Mouse (Mus musculus) cerebellum, adult 8-10 months (tissue): ENCODE data around the gene Slc25a5.
"Not testable (repeated sequence)": the region's sequence is repeated elsewhere in the genome, so short reads cannot be mapped to it uniquely, and the experiment has no call there.

Source experiments
- DNase-seq: peaks from one replicate; pipeline ENCODE4 v3.0.0; 2022

Gene Slc25a5

DNA sequence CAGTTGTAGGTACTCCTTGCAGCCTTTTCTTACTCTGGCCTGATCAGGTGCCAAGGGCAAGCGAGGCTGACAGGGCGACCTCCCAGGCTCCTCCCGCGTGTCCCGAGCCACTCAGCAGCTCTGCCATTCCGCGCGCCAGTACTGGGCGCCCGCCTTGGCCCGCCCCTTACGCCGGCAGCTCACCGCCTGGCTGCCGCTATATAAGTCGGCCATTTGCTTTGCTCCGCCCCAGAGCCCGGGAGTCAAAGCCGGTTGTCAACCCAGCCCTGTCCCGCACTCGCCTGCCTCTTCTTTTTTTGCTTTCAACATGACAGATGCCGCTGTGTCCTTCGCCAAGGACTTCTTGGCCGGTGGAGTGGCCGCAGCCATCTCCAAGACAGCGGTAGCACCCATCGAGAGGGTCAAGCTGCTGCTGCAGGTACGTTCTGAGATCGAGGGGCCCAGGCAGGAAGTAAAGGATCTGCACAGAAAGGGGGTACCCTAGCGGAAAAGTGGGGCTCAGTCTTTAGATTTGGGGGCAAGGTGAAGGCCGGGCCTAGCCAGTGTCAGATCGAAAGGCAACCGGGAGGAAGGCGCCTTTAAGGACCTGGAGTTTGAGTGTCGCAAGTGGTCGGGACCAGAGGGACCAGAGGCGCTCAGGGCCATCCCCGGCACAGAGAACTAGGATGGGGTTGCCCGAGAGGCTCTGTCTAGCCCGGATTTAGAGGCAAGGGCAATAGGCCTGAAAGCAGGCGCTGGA, at the start of gene Slc25a5:
Gene Slc25a5 (plus strand): TSS at position 228 of the 739 bp plus-strand sequence.
- peak; percentile 78 for DNase-seq

DNA sequence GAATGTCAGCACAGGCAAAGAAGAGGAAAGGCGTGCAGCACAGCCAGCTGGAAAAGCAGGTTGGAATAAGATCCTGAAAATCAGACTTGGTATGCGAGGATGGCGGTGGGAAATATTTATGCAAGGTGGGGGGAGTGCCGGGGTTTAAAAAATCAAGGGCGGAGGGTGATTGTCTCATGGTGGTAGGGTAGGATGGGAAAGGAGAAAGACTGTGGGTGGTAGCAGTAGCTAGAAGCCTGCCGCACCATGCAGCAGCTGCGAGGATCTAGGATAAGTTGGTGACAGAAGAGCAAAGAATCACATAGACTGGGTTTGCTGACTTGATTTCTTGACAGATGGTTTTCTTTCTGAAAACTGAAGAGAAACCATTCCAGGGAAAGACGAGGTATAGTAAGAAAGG, 48.7 kb upstream of the Slc25a5 start:
- DNase-seq, result no peak

DNA sequence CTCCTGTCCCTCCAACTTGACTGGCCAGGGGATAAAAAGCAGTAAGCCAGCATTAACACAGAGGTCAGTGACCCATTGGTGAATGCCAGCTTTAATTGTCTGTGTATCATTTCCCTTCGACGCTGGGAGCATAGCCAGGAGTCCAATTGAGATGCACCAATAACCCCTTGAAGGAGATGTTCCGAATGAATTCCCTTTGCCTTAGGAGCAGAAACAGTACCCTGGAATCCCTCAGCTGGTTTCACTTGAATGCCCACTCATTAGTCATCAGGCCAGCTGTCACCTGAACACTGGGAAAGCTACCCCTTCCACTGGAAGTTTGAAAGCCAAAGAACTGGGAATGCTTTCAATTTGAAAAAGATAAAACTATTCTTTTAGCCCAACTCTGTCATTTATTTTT, 46.9 kb upstream of the Slc25a5 start:
- DNase-seq, result no peak

DNA sequence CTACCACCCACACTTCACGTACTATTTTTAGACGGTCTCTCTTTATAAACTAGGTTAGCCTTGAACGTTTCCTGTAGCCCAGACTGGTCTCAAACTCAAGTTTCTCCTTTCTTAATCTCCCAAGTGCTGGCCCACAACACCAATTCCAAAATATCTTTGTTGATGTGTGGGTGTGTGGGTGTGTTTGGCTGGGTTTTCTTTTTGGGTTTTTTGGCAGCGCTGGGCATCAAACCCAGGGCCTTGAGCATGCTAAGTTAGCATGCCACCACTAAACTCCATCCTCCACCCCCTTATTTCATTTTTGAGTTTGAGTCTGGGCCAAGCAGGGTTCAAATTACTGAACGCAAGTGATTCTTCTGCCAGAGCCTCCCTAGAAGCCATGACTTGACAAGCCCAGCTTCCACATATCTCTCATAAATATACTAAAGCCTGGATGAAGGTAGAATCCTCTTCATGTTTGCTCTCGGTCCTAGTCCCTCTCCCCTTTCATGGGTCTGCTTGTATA, 46.1 kb upstream of the Slc25a5 start:
- no peak for DNase-seq

DNA sequence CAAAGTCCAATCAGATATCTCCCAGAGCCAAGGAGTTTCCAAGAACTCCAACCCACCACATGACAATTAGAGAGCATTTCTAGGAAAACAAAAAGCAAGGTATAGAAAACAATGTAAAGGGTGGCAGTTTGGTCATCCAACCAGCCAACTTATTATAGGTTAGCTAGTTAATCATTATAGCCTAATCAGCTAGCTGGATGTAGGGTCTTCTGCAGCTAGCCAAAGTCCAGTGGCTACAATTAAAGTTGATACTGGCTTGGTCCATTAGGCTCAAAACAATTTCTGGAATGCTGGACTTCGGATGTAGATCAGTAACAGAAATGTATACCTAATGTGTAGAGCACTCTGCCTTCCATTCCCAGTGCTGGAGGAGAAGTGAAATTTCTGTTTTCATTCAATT, 44.9 kb upstream of the Slc25a5 start:
- no peak for DNase-seq

DNA sequence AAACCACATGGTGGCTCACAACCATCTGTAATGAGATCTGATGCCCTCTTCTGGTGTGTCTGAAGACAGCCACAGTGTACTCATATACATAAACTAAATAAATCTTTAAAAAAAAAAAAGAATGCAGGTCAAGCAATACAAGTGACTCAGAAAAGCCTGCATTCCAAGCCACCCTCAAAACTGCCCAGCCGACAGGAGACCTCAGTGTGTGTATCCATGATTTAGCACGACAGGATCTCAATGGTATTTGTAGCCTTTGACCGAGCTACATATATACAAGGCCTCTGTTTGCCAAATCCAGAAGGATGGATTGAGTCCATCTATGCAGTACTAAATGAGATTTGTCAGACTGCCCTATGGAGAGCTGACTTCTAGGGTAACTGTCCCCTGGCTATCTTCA, 42.9 kb upstream of the Slc25a5 start:
- no peak for DNase-seq

DNA sequence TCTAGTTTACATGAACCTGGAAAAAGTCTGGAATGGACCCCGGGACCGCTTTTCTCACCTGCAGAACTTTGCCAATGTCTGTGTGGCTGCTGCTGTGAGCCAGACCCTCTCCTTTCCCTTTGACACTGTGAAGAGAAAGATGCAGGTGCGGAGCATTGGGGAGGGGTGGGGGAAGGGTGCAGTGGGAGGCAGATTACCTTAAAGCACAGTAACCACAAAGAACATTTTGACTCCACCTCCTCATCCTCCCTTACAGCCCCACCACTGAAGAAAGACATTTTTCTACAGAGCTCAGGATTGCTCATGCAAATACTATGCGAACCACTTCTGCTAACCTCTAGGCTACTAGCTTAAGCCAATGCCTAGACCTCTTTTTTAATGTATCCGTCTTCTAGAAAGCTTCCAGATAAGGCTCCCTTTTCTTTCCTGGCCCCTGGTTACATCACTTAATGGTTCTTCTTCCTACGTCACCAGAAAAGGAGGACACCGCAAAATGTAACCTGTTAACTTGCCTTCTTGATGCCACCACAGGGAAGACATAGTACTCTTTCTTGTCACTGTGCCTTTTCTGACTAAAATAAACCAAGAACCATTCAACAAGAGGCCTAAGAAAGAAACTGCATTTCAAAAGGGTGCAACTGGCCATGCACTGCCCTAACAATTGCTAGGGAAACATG, 37.5 kb upstream of the Slc25a5 start:
- DNase-seq, result no peak

DNA sequence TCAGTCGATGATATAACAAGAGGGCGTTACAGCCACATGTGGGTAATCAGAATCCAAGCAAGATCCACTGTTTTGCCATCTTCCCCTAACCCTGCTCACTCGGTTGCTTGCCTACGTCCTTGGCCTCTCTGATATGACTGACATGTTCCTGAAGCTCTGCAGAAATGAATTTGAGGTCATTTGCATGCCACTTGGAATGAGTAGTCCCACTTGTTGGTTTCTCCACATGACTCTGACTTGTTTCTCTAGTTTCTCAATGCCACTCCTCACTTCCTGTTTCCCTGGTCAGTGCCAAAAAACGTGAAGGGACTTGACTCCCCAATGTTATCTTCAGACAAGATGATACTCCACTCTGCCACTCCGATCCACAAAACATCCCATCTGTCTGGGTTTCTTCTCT, 36.9 kb upstream of the Slc25a5 start:
- no peak for DNase-seq

DNA sequence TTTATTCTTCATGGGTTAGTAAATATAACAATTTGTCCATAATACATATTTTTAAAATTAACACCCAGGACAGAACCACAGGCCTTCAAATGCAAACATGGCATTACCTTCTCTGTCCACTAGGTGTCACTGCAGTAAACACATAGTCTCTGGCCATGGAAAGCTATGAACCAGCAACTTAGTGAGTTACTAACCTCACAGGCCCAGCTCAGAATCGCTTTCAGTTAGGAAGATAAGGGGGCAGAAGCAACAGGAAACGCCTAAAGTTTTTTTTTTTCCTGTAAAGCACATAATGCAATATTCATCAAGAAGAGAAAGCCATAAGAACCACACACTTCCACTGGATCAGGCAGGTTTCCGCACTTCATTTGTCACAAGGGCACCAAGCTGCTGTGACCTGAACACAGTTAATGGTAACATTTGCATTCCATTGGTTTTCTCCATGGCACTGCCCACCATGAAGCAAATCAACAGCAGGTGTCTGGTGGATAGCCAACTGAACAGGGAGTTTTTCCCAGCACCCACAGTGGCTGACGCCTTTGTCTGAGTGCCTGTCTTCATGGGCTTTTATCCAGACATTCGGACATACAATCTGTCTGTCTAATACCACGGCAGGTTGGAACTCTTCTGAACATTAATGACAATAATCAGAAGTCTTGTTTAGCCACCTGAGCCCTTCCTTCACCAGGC, 34.4 kb upstream of the Slc25a5 start:
- DNase-seq, result peak; percentile 55

DNA sequence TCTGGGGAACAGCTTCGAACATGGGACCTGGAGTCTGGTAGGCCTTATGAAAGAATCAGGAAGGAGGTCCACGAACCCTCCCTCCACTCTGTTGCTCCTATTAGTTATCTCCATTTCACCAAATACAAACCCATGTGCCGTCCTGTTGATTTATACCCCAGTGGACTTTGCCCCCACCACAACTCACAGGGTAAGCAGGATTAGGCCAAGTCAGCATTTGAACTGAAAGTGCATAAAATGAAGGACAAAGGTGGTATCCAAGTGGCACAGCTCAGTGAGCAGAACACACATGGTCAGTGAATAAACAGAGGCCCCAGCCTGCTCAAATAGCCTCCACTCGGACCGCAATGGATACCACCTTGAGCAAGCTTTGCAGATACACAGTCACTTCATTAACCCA, 33.2 kb upstream of the Slc25a5 start:
- no peak for DNase-seq

DNA sequence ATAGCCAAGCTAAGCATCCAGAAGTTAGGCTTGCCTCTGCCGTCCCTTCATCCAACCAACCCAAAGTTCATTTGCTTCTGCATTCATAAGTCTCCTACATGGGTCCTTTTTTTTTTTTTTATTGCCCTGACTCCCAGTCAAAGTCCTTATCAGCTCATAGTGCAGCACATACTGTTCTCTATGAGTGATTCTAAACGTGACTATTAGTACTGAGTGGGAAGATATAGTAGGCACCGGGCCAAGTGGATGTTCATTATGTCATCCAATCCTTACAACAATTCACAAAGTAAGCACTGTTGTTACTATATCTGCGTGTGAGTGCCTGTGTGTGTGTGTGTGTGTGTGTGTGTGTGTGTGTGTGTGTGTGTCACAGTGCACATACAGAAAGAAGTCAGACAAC, 32.6 kb upstream of the Slc25a5 start:
- DNase-seq, result no peak

DNA sequence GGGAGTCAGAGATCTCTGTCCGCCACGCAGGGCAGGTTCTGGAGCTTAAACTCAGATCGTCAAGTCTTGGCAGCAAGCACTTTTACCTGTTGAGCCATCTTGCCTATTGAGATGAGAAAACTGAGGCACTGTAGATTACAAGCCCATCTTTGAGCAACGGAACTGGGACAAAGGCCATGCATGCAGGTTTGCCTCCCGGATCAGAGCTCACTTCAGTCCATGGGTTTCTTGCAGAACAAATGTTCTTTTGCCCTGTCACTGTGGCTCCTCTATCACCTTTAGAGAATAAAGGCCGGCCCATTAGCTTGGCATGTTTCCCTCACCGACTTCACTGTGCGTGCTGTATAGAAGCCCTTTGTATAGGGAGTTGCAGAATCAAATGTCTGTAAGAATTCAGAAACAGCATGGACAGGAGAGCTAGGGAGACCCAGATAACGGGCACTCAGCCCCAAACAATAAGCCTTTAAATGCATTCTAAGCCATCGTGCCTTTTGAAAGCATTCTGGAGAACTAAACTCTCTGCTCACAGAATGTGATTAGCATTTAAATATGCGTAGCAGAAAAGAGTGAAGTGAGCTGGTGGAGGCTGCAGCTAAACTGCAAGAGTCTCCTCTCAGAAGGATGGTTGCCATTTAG, 32.0 kb upstream of the Slc25a5 start:
- no peak for DNase-seq

DNA sequence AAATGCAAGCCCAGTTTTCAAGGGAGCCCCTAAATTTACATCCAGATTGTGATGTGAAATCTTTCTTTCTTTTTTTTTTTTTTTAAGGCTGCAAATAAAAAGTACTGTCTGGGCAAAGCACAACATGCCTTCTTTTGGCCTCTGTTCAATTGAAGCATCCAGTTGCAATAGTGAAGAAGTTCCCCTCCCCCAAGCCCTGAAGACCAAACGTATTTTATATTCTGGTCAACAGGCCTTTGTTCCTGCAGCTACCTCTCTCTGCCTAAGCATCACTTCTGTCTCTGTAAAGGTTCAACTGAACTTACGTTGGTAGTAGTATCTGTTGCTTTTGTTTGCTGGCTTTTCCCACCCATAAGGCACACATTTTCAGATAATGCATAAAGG, 31.5 kb upstream of the Slc25a5 start:
- DNase-seq, result no peak

DNA sequence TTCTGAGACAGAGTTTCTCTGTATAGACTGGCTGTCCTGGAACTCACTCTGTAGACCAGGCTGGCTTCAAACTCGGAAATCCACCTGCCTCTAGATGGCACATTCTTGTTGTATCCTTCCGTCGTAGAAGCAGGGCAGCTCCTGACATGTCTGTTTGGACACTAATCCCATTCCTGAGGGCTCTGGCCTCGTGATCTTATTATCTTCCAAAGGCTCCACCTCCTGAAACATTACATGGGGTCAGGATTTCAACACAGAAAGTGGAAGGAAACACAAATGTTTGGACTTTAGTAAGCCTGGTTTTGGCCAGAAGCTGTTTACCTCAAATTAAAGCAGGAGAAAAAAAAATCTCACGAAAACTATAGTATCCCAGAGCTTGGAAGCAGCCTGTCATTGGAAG, 28.1 kb upstream of the Slc25a5 start:
- no peak for DNase-seq

DNA sequence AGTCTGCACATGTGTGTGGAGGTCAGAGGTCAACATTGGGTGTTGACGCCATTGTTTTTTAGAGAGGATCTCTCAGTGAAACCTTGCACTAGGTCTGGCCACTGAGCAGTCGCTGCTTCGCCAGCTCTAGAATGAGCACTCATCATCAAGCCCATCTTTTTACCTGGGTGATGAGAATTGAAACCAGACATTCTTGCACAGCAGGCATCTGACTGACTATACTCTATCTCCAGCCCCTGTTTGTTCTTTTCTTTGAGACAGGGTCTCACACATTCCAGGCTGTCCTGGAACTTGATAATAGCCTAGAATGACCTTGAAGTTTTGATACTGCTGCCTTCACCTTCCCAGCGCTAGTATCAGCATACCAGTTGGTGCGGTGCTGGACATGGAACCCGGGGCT, 22.9 kb upstream of the Slc25a5 start:
- no peak for DNase-seq

DNA sequence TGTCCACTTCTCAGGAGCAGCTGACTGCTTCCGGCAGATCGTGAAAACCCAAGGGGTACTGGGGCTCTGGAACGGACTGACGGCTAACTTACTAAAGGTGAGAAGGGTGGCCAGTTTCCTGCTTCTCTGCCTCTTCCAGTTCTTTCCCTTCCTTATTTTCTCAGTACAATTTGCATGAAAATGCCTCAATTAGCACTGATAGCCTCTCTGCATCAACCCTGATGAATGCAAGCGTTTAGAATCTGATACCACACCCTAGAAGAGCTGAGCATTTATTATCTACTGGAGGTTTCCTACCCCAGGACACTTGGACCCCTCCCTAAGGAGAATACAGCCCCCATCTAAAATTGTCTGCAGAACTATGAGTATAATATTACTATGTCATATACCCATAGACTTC, 19.9 kb upstream of the Slc25a5 start:
- DNase-seq, result no peak

DNA sequence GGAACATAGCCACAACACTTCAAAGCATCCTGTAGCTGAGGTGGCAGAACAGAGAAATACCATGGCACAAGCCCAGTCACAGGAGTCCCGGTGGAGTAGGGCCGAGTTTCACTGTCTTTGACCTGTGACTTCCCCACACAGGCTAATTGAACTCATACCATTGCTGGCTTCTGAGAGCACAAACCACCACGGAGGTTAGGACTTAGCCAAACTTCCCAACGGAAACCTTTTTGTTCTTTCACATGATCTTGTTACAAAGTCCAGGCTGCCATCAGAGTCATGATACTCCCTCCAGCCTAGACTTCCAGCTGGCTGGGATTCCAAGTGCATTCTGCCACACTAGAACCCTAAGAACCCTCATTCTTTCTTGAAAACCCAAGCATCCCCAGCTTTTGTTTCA, 17.8 kb upstream of the Slc25a5 start:
- no peak for DNase-seq

DNA sequence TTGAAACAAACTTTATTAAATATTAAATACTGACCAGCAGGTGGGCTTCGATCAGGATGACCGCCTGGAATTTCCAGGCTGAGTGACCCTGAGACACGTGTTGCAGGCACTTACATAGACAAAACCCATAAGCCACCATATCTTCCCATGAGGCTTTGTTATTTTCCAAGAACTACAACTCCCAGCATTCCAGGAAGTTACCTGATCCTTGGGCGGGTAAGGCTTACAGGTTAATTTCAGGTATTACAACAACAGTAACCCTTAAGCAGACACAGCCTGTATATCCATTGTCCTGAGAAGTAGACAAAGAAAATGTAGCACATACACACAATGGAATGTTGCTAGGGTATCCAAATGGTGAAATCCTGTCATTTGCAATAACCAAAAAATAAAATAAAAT, 6.1 kb upstream of the Slc25a5 start:
- DNase-seq, result no peak

DNA sequence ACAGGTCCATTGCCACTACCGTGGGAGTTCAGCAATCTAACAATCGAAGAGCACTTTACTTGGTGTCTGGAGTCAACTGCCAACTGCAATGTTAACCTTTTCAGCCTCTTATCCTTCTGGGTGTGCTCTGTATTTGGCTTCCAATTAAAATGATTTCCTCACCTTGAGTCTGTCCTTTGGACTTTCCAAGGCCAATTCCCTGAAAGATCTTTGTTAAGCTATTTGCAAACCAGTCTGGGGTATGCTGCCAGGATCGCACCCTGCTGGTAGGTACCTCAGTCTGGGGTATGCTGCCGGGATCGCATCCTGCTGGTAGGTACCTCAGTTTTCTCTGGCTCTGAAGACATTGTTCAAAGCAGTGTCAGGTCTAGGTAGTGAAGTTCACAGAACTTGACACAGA, 880 bp upstream of the Slc25a5 start:
- no peak for DNase-seq

DNA sequence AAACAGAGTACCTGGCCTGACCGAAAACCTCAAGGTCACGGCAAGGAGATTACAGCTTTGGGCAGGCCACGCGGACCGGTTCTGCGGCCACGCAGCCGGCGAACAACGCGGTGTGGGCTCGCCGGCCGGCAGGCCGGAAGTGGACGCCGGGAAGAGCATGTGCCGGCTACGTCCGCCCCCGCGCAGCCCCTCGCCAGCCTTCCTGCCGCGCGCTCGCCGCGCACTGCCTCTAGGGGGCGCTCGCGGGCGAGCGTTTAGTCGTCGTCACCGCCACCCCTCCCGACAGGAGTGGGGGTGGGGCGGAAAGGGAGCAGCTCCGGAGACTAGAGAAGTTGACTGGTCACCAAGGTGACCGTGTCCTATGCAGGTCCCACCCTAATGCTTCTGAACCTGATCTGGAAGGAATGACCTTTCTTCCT, 721 bp downstream of the Slc25a5 start:
- peak; percentile 78 for DNase-seq

DNA sequence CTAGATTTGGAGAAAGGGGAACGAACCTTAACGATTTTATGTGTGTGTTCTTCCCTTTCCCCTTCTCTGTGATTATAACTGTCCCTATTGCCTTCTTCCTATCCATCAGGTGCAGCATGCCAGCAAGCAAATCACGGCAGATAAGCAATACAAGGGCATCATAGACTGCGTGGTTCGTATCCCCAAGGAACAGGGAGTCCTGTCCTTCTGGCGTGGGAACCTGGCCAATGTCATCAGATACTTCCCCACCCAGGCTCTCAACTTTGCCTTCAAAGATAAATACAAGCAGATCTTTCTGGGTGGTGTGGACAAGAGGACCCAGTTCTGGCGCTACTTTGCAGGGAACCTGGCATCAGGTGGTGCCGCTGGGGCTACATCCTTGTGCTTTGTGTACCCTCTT, 1.3 kb downstream of the Slc25a5 start:
- DNase-seq, result not testable (repeated sequence)

DNA sequence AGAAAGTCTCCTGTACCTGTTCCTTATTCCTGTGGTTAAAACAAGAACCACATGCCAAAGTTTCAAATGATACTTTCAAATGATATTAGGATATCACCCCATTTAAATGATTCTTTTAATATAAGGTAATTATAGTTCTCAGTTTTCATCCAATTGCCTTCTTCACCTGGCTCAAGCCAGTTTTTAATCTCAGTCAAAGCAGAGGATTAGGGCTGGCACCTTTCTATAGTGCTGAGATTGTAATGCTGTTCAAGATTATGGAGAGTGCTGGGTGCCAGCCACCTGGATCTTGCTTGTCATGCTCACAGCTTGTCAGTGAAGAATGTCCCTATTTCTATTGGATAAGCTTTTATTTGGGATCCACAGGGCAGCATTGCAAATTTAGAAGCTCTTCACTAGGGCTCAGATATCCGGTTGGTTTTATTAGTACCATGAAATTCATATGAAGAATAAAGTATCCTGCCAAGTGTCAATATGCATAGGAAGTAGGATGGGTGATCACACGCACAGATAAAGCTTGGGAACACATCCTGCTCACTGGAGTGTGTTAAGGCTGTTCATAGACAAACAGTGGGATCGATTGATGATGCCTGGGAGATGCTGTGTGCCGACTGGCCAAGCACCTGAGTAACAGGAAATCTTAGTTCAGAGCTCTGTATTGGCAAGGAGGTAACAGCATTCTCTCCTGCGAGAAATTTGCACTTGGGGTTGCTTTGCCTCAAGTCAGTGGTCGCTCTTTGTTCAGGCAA, 3.9 kb downstream of the Slc25a5 start:
- DNase-seq, result no peak

DNA sequence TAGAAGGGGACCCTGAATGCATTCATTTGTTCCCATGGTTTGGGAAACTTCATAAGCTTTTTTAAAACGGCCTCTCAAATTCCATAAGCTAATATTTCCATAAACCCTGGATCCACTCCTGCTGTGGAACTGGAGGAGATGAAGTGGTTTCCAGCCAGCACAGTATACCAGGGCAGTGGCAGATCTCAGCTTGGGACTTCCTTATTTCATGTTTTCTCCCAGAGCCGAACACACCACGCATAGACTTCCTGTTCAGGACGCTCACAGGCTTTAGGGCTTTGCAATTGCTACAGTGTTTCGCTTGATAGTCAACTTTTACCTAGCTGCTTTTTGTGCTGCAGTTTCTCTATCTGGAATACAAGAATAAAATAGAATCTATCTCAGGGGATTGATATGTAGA, 7.7 kb downstream of the Slc25a5 start:
- no peak for DNase-seq
